Mouse (Mus musculus) lung, postnatal 0 days (tissue): ENCODE measurements around the gene Lenep.

ENCODE experiments used
- CTCF ChIP-seq: IDR thresholded peaks from 2 replicates; pipeline ENCODE4 v1.5.1; 2016; ENCODE audit warnings: antibody characterized with exemption, mild to moderate bottlenecking
- EP300 ChIP-seq: IDR thresholded peaks from 2 replicates; pipeline ENCODE4 v1.6.1; 2016; ENCODE audit warnings: antibody characterized with exemption, mild to moderate bottlenecking, control low read depth

GRCm38 (mm10) chr3:89418861-89419250, 16.3 kb upstream of the Lenep start:
- TF ChIP-seq EP300: peak; percentile 68; the same call in 1 of the 2 replicates
- TF ChIP-seq CTCF: no peak
